Mouse (Mus musculus): ENCODE data around the gene Ptms. TPM values are rescaled to one million over a fixed set of nuclear protein-coding genes. Genes with fewer than 3 reads are reported as not detected.

Ptms gene
- total RNA-seq (2015) (129 and 159 TPM in 2 replicates), total RNA-seq (2017) (195 and 207 TPM in 2 replicates)

GRCm38 (mm10) chr6:124919695-124920317, at the start of gene Ptms:
TSS of gene Ptms (minus strand) at chr6:124920103.
- peak; percentile 28 for ATAC-seq (ENCODE audit: poor library complexity, severe bottlenecking)

DNA sequence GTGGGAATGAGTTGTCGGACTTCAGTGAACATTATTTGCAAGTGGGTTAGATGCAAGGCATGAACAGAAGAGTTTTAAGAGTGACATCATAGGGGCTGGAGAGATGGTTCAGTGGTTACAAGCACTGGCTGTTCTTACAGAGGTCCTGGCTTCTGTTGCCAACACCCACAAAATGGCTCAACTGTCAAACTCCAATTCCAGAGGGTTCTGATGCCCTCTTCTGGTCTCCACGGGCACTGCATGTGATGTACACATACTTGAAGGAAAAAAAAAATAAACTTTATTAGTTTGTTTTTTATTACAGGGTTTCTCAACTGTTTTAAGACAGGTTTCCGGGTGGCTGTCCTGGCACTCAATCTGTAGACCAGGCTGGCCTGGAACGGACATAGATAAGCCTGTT, 47.9 kb upstream of the Ptms start:
- ATAC-seq (ENCODE audit: poor library complexity, severe bottlenecking) = no peak

- no peak for ATAC-seq (ENCODE audit: poor library complexity, severe bottlenecking)
Observed at GRCm38 (mm10) chr6:124966466-124967118, 46.7 kb upstream of the Ptms start.

- no peak for ATAC-seq (ENCODE audit: poor library complexity, severe bottlenecking)
Observed at GRCm38 (mm10) chr6:124965747-124966146, 45.8 kb upstream of the Ptms start.

DNA sequence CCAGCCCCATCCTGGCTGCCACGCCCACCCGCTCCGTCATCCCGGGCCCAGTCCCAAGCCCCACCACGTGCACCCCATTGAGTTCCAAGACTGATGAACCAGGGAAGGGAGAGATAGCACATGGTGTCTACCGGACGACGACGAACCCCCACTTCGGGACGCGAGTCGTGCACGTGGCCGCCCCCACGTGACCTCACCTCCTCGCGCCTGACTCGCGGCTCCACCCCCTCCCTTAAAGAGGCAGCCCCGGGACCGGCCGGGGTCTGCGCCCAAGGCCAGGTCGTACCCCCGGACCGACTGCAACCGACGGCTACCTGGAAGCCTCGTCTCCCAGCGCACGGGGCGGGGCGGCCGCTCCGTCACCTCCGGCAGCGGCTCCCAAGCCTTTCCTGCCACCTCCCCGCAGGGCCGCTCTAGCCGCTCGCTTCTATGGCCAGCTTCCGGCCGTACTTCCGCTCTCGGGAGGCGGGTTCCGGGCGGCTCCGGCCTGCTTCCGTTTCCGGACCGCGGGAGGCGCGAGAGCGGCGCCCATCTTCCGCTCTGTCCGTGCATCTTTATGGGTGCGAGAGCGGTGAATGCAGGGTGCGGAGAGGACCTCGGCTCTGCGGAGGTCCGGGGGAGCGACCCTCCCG, 45.3 kb upstream of the Ptms start, which contains the start of gene Cops7a:
Cops7a (minus strand) TSS at position 451 of the 632 bp plus-strand sequence.
- peak; percentile 94 for ATAC-seq (ENCODE audit: poor library complexity, severe bottlenecking)

DNA sequence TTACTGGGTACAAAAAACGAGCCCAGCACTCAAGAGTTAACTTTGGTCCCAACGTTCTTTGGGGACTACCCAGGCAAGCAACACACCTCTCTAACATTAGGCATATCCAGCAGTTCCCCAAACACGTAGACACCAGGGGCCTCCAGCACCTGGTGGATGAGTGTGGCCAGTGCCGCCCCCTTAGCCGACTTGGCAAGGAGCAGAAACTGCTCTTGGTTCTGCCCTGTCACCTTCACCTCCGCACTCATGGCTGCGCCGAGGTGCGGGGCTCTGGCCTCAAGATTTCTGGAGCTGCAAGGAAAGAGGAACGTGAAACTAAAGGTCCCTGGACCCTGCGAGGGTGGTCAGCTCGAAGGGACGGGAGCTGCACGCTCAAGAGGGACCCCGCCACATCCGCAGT, 44.7 kb upstream of the Ptms start:
- ATAC-seq (ENCODE audit: poor library complexity, severe bottlenecking) = peak; percentile 3; the same call in 1 of the 2 replicates

GRCm38 (mm10) chr6:124961021-124961420, 41.1 kb upstream of the Ptms start:
- no peak for ATAC-seq (ENCODE audit: poor library complexity, severe bottlenecking)

DNA sequence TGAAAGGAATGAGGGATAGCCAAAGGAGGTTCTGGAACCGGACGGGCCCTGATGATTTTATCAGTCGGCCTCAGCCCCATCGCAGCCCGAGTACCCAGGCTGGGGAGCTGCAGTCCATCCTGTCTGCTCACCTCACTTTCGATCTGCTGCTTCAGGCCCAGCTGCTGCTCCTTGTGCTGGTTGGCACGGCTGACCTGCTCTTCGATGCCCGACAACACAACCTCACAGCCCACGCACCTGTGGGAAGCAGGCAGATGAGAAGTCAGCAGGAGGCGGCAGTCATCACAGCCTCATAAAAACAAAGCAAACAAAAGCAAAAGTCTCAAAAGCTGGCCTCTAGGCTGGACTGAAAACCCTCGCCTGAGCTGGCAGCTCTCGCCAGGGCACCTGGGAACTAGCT, 40.1 kb upstream of the Ptms start:
- no peak for ATAC-seq (ENCODE audit: poor library complexity, severe bottlenecking)

- ATAC-seq (ENCODE audit: poor library complexity, severe bottlenecking) = no peak
Observed at GRCm38 (mm10) chr6:124958127-124958526, 38.2 kb upstream of the Ptms start.

DNA sequence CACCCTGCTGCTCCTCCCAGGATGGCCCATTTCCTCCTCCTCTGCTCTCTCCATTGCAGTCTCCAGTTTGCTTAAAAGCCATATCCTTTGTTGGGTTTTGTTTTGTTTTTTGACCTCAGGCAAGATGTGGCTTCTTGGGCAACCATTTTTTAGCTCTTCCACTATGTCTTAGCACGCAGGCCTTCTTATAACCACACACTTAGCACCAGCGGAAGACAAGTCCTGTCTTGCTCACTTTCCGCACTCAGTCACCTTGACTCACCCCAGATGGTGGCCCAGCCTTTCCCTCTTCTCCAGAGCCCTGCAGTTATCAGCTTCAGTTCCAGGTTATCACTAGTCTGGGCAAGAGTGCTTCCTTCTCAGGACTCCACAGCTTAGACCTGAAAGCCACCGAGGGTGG, 35.3 kb upstream of the Ptms start:
- no peak for ATAC-seq (ENCODE audit: poor library complexity, severe bottlenecking)

DNA sequence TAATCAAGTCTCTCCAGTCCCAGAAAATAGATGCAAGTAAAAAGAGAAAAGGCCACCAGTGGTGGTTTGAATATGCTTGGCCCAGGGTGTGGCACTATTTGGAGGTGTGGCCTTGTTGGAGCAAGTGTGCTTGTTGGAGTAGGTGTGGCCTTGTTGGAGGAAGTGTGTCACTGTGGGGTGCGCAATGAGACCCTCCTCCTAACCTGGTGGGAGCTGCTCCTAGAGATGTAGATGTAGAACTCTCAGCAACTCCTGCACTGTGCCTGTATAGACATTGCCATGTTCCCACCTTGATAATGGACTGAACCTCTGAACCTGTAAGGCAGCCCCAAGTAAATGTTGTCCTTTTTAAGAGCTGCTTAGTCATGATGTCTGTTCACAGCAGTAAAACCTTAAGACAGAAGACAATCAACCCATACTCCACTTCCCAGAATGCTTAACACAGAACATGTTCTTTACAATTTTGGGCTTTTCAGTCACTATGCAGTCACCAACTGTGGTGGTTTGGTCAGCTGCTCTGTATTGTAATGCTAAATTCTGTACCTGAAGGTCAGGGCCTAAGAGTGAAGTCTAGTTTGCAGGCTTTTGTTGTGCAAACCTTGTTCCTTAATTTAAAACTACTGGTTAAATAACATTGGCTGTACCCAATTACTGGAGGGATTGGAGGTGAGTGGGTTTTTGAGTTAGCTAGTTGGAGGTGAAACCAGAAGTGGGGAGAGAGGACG, 34.2 kb upstream of the Ptms start:
- ATAC-seq (ENCODE audit: poor library complexity, severe bottlenecking) = no peak

DNA sequence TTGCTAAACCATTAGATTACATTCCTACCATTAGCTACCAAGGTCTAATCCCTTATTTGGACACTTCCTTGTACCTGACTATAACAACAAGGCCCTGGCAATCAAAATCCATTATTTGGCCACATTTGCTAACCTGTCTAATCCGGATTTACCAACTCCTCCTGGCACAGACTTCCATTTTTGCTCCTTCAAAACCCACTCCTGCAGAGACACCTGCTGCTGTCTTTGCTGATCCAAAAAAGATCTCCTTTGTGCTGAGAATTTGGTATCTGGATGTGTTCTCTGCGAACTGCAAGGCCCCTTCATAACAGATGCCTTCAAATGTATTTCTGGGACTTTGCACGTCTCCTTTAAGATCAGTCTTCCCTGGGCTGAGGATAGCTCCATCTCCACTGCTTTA, 23.6 kb upstream of the Ptms start:
- ATAC-seq (ENCODE audit: poor library complexity, severe bottlenecking) = no peak

- ATAC-seq (ENCODE audit: poor library complexity, severe bottlenecking) = no peak
Observed at GRCm38 (mm10) chr6:124941679-124942078, 21.8 kb upstream of the Ptms start.

DNA sequence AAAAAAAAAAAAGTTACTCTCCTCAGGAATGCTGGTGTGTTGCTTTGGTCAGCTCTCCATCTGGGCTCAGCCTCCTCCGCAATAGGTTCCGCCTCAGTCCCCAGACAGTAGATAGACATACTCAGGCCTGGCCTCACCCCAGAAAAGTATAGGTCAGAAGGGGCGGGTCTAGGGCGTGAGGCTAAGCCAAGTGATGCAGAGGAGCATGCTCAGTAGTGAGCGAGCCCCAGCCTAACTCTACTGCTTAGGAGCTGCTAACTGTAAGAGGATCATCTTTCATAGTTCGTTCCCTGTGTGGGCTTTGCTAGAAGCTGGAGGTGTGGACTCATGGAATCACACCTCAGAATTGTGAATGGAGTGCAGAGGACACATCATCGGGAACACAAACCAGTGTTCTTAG, 18.7 kb upstream of the Ptms start:
- ATAC-seq (ENCODE audit: poor library complexity, severe bottlenecking) = no peak

DNA sequence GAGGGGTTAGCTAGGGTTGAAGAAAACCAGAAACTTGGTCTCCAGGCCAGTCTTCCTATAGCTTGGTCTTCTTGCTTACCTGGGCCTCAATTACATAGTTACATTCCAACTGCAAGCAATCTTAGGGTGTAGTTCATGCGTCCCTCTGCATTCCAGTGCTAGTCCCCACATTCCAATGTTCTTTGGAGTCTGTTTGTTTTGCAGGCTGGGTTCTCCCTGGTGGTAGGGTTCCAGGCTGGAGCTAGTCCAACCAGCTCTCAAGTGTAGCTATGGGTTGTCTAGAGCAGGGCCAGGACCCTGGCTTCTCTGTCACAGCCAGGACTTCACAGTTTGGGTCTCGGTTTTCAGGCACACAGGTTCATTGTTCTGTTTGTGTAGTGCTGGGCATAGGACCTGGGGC, 17.6 kb upstream of the Ptms start:
- no peak for ATAC-seq (ENCODE audit: poor library complexity, severe bottlenecking)

DNA sequence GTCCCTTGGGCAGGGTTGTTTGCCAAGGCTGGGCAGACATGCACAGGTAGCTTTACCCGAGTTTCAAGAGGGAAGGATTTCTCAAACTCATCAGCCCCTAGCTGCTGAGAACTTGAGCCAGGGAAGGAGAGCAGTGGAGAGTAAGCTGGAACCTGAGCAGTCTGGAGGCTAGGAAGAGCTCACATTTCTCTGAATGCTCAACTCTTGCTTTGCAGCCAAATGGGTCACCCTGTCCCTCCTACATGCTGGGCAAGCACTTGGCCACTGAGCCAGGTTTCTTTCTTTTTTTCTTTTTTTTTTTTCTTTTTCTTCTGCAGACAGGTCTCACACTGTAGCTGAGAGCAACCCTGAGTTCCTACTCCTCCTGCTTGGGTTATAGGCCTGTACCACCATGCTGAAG, 16.8 kb upstream of the Ptms start:
- ATAC-seq (ENCODE audit: poor library complexity, severe bottlenecking) = no peak

- ATAC-seq (ENCODE audit: poor library complexity, severe bottlenecking) = no peak
Observed at GRCm38 (mm10) chr6:124934670-124935069, 14.8 kb upstream of the Ptms start.

DNA sequence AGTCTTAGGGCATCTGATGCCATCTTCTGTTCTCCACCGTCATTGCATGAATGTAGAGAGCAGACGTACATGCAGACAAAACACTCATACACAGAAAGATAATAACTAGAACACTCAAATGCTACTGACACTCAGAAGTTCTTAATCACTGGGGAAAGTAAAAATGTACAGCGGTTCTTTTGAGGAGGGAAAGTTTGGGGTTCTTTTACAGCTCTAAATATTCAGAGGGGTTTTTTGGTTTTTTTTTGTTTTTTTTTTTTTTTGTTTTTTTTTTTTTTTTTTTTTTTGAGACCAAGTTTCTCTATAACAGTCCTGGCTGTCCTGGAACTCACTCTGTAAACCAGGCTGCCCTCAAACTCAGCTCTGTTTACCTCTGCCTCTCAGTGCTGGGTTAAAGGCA, 13.2 kb upstream of the Ptms start:
- ATAC-seq (ENCODE audit: poor library complexity, severe bottlenecking) = no peak

GRCm38 (mm10) chr6:124932314-124932695, 12.4 kb upstream of the Ptms start:
- ATAC-seq (ENCODE audit: poor library complexity, severe bottlenecking) = no peak

DNA sequence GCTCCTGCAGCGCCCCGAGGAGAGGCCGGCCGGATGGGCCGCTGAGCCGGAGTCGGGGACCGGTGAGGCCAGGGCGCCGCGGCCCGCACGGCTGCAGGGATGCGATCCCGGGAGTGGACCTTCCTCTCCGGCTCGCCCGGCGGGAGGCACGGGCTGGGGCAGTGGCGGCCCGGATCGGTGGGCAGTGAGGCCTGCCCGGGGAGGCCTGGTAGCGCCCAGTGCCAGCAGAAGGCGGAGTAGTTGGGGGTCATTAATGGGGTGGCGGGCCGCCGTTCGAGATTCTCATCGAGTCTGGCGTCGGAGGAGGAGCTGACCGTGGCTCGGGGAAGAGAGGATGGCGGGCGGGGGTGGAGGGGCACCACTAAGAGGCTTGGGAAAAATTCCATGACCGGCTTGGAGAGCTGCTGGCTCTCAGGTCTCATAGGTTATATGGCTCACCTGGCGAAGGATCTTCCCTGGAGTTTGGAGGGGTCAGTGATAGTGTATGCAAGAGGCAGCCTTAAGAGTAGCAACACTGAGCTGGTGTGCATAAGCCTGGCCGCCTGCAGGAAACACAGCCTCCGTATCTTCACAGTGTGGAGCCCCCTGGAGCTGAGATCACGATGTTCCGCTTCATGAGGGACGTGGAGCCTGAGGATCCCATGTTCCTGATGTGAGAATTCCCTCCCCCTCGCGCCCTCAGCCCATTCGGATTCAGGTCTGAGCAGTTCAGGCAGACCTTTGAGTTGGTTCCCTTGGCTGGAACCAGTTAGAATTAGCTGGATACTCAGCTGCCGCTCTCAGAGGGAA, 11.8 kb upstream of the Ptms start:
- no peak for ATAC-seq (ENCODE audit: poor library complexity, severe bottlenecking)
